22 mouse cellular contexts compared by ENCODE assay signal in the genomic region with DNA sequence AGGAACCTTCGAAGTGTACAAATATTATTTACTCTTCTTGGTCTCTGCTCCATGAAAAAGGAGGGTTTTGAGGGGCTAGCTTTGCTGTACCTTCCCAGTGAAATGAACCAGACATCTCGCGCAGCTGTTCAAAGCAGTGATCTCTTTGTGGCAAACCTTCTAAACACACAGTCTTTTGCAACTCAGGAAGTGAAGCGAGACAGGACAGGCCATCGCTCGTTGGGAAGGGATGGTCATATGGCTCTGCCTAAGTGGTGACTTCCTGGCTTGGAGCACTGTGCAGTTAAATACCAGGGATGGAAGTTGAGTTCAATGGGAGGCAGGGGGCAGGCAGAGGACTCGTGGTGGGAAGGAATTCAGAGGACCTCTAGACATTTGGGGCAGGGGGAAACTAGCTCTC. TPM values are rescaled to one million over a fixed set of nuclear protein-coding genes. Genes with fewer than 3 reads are reported as not detected.
DNase-seq lines count a peak whose midpoint lies in the region; ATAC-seq and TF ChIP-seq lines count a peak whose summit lies in the region.
"Had no signal": no experiment of that assay in that cellular context is flagged by ENCODE, and none has a peak within 500 bp of the region (broad histone marks: within the 10 kb centered on the region; RNA-seq: fewer than 3 reads in every experiment).

No protein-coding gene starts in this region.

- no peak overlapping the region for H3K27ac ChIP-seq in liver, embryonic 13.5 days
- H3K27ac ChIP-seq in liver, embryonic 11.5 days (ENCODE audit: low read depth, low read length): no peak overlapping the region
- H3K27ac ChIP-seq in intestine, postnatal 0 days (ENCODE audit: low read depth, low read length): no peak overlapping the region
- H3K27ac ChIP-seq: embryonic facial prominence, embryonic 15.5 days; forebrain, embryonic 10.5 days; hindbrain, embryonic 10.5 days; hindbrain, embryonic 14.5 days had no signal

- 27% methylated on average over 7 of the region's 7 CpGs for WGBS in liver, embryonic 13.5 days (ENCODE audit: insufficient replicate concordance)
- 47% methylated on average over 7 of the region's 7 CpGs for WGBS in liver, embryonic 11.5 days
- 50% methylated on average over 7 of the region's 7 CpGs for whole genome bisulfite sequencing in intestine, postnatal 0 days

- 0 out of 2 replicates have a peak, but pooled peaks cover 3% of the 10 kb centered on the region for H3K4me1 ChIP-seq in liver, embryonic 13.5 days (replicated peaks)
- H3K4me1 ChIP-seq in liver, embryonic 11.5 days (replicated peaks; ENCODE audit: control insufficient read depth, insufficient read depth, low read length): 0 out of 2 replicates have a peak, but pooled peaks cover 2% of the 10 kb centered on the region
- H3K4me1 ChIP-seq in intestine, postnatal 0 days (replicated peaks; ENCODE audit: control insufficient read depth, insufficient read depth, low read length): no peaks in the 10 kb centered on the region

- ATAC-seq in liver, embryonic 13.5 days (ENCODE audit: low read depth): no peak
- ATAC-seq in liver, embryonic 11.5 days (replicated peaks; ENCODE audit: low FRiP score): no peak
- ATAC-seq in intestine, postnatal 0 days: no peak
- ATAC-seq in megakaryocyte progenitor cell, adult 5-6 weeks (replicated peaks; ENCODE audit: poor library complexity): peak; percentile 69
- ATAC-seq: activated CD4-positive, CD25-positive, alpha-beta regulatory T cell, adult 4 months; forebrain, embryonic 16.5 days; Patski had no signal

- 0 out of 2 replicates have a peak, but pooled peaks have one; percentile 8 for TF ChIP-seq CTCF in intestine, postnatal 0 days (IDR thresholded peaks at IDR 0.05; ENCODE audit: low read depth)

- H3K4me2 ChIP-seq in liver, embryonic 13.5 days: no peak overlapping the region
- no peak overlapping the region for H3K4me2 ChIP-seq in liver, embryonic 11.5 days
- no peak overlapping the region for H3K4me2 ChIP-seq in intestine, postnatal 0 days (replicated peaks; ENCODE audit: low read depth)
- H3K4me2 ChIP-seq: embryonic facial prominence, embryonic 15.5 days; heart, embryonic 12.5 days; hindbrain, embryonic 14.5 days had no signal

- no peak overlapping the region for H3K4me3 ChIP-seq in liver, embryonic 13.5 days (replicated peaks)
- H3K4me3 ChIP-seq in liver, embryonic 11.5 days (ENCODE audit: low read depth, low read length): no peak overlapping the region
- H3K4me3 ChIP-seq in intestine, postnatal 0 days (ENCODE audit: low read depth, low read length): no peak overlapping the region
- H3K4me3 ChIP-seq: embryonic facial prominence, embryonic 15.5 days; erythroblast, embryonic 14.5 days; forebrain, embryonic 10.5 days; heart, embryonic 12.5 days; hindbrain, embryonic 10.5 days had no signal

- no peaks in the 10 kb centered on the region for H3K36me3 ChIP-seq in liver, embryonic 13.5 days
- no peaks in the 10 kb centered on the region for H3K36me3 ChIP-seq in liver, embryonic 11.5 days (ENCODE audit: control insufficient read depth, insufficient read depth, low read length)
- H3K36me3 ChIP-seq in intestine, postnatal 0 days (ENCODE audit: control insufficient read depth, insufficient read depth): peaks cover 94% of the 10 kb centered on the region
- H3K36me3 ChIP-seq: embryonic facial prominence, embryonic 15.5 days; forebrain, embryonic 10.5 days; heart, embryonic 12.5 days; hindbrain, embryonic 10.5 days had no signal

- DNase-seq in liver, embryonic 13.5 days: no peak
- no peak for DNase-seq in liver, embryonic 11.5 days (ENCODE audit: low spot score)
- no peak for DNase-seq in left cerebral cortex, adult 11 months (ENCODE audit: low spot score)
- DNase-seq in cerebellum, postnatal 10 days: no peak
- no peak for DNase-seq in thymus, adult 18-20 months
- DNase-seq: adrenal gland, adult 2 months; adrenal gland, postnatal 25 days; cerebellum, adult 18-20 months; cerebellum, adult 9-11 months; embryo, embryonic 11 days; gastrocnemius, postnatal 10 days had no signal

- no peaks in the 10 kb centered on the region for H3K27me3 ChIP-seq in liver, embryonic 13.5 days
- no peaks in the 10 kb centered on the region for H3K27me3 ChIP-seq in liver, embryonic 11.5 days (replicated peaks; ENCODE audit: control insufficient read depth, insufficient read depth, low read length)
- no peaks in the 10 kb centered on the region for H3K27me3 ChIP-seq in intestine, postnatal 0 days (replicated peaks; ENCODE audit: control insufficient read depth, insufficient read depth, low read length)
- H3K27me3 ChIP-seq: embryonic facial prominence, embryonic 15.5 days; heart, embryonic 12.5 days; Patski had no signal

- H3K9me3 ChIP-seq in liver, embryonic 13.5 days (replicated peaks): no peaks in the 10 kb centered on the region
- no peaks in the 10 kb centered on the region for H3K9me3 ChIP-seq in liver, embryonic 11.5 days (ENCODE audit: control insufficient read depth, low read length)
- H3K9me3 ChIP-seq in intestine, postnatal 0 days (ENCODE audit: control insufficient read depth): no peaks in the 10 kb centered on the region
- H3K9me3 ChIP-seq: embryonic facial prominence, embryonic 15.5 days; forebrain, embryonic 10.5 days; heart, embryonic 12.5 days; hindbrain, embryonic 10.5 days had no signal

- 0 out of 2 replicates have a peak overlapping the region, but pooled peaks have one; percentile 22 for H3K9ac ChIP-seq in liver, embryonic 13.5 days
- H3K9ac ChIP-seq in liver, embryonic 11.5 days (ENCODE audit: low read depth, low read length): no peak overlapping the region
- no peak overlapping the region for H3K9ac ChIP-seq in intestine, postnatal 0 days (ENCODE audit: low read depth, low read length)
- H3K9ac ChIP-seq: embryonic facial prominence, embryonic 15.5 days; heart, embryonic 12.5 days; hindbrain, embryonic 14.5 days had no signal

RNA-seq across cellular contexts. Expression of gene Vil1, which starts 16.7 kb away (rescaled TPM):
- 0.62 and 0.90 TPM in 2 replicates for polyA plus RNA-seq in liver, embryonic 13.5 days (2015; fragmentation: Nextera tagmentation; extraction: Ambion mirVana)
- polyA plus RNA-seq in liver, embryonic 11.5 days (2014; fragmentation: Nextera tagmentation; extraction: Ambion mirVana): 0.88 and 0.94 TPM in 2 replicates
- 217 and 244 TPM in 2 replicates for polyA plus RNA-seq in intestine, postnatal 0 days (2015; fragmentation: Nextera tagmentation; extraction: Ambion mirVana)
- total RNA-seq in megakaryocyte progenitor cell, adult 5-6 weeks (2015): not detected in 2 replicates
- total RNA-seq in megakaryocyte progenitor cell, adult 5-6 weeks (2017): not detected in 2 replicates
- polyA plus RNA-seq: erythroblast, embryonic 14.5 days had no signal

RNA-seq across cellular contexts. Expression of gene Ctdsp1, which starts 34.5 kb away (rescaled TPM):
- polyA plus RNA-seq in liver, embryonic 13.5 days (2015; fragmentation: Nextera tagmentation; extraction: Ambion mirVana): 33.1 and 35.6 TPM in 2 replicates
- 65.2 and 71.1 TPM in 2 replicates for polyA plus RNA-seq in liver, embryonic 11.5 days (2014; fragmentation: Nextera tagmentation; extraction: Ambion mirVana)
- 48.9 and 52.4 TPM in 2 replicates for polyA plus RNA-seq in intestine, postnatal 0 days (2015; fragmentation: Nextera tagmentation; extraction: Ambion mirVana)
- 79.1 and 89.1 TPM in 2 replicates for total RNA-seq in megakaryocyte progenitor cell, adult 5-6 weeks (2015)
- 33.0 and 33.2 TPM in 2 replicates for total RNA-seq in megakaryocyte progenitor cell, adult 5-6 weeks (2017)

RNA-seq across cellular contexts. Expression of gene Slc11a1, which starts 50.9 kb away (rescaled TPM):
- 9.6 and 10.0 TPM in 2 replicates for polyA plus RNA-seq in liver, embryonic 13.5 days (2015; fragmentation: Nextera tagmentation; extraction: Ambion mirVana)
- 10.0 and 10.4 TPM in 2 replicates for polyA plus RNA-seq in liver, embryonic 11.5 days (2014; fragmentation: Nextera tagmentation; extraction: Ambion mirVana)
- polyA plus RNA-seq in intestine, postnatal 0 days (2015; fragmentation: Nextera tagmentation; extraction: Ambion mirVana): 3.8 and 4.3 TPM in 2 replicates
- 2.1 and 3.8 TPM in 2 replicates for total RNA-seq in megakaryocyte progenitor cell, adult 5-6 weeks (2015)
- total RNA-seq in megakaryocyte progenitor cell, adult 5-6 weeks (2017): 0.95 and 1.7 TPM in 2 replicates

Comparison
In these comparisons a context has a peak if more than half of its experiments do, and no peak if none do; other contexts are left out.
1. RNA of gene Vil1, which starts 16.7 kb away (polyA plus RNA-seq): 217 to 244 TPM in intestine, postnatal 0 days; 0.88 to 0.94 TPM in liver, embryonic 11.5 days and 0.62 to 0.90 TPM in liver, embryonic 13.5 days; every median in the first group is over 100 times any median in the second.